Mouse (Mus musculus): ENCODE results near the gene Tex261. TPM values are rescaled to one million over a fixed set of nuclear protein-coding genes. Genes with fewer than 3 reads are reported as not detected.

Tex261 gene
- polyA plus RNA-seq, 1 experiment from 2014 or later: 108 TPM

- peaks cover 5% of the 10 kb centered on the region for H3K4me1 ChIP-seq (ENCODE audit: control insufficient read depth, insufficient read depth, low read length)
- 60% methylated on average over 5 of the region's 5 CpGs for WGBS
- no peak for ATAC-seq (replicated peaks; ENCODE audit: extremely low read depth, insufficient read depth, low FRiP score)
Observed at GRCm38 (mm10) chr6:83768485-83768884, 7.1 kb downstream of the Tex261 start.

GRCm38 (mm10) chr6:83766982-83767381 is 8.6 kb downstream of the Tex261 start:
- Histone ChIP-seq H3K27ac (ENCODE audit: low read length) (peak overlapping the region; percentile 62), H3K4me3 (ENCODE audit: low read length) (no peak overlapping the region), H3K27me3 (ENCODE audit: control insufficient read depth, insufficient read depth, low read length) (peaks cover 4% of the 10 kb centered on the region; the same call in 1 of the 2 replicates), H3K9me3 (replicated peaks; ENCODE audit: control insufficient read depth, low read length) (no peaks in the 10 kb centered on the region), H3K4me1 (ENCODE audit: control insufficient read depth, insufficient read depth, low read length) (peaks cover 7% of the 10 kb centered on the region), H3K4me2 (ENCODE audit: low read depth, low read length) (no peak overlapping the region), H3K36me3 (ENCODE audit: control insufficient read depth, insufficient read depth) (peaks cover 15% of the 10 kb centered on the region), H3K9ac (ENCODE audit: low read length) (no peak overlapping the region)
- 34% methylated on average over 3 of the region's 3 CpGs for WGBS
- peak; percentile 50; the same call in 1 of the 2 replicates for ATAC-seq (replicated peaks; ENCODE audit: extremely low read depth, insufficient read depth, low FRiP score)

More at GRCm38 (mm10) chr6:83768485-83768884, 7.1 kb downstream of the Tex261 start:
- H3K27ac ChIP-seq (ENCODE audit: low read length): no peak overlapping the region
- H3K9ac ChIP-seq (ENCODE audit: low read length): no peak overlapping the region
- no peak overlapping the region for H3K4me2 ChIP-seq (ENCODE audit: low read depth, low read length)
- peaks cover 18% of the 10 kb centered on the region for H3K36me3 ChIP-seq (ENCODE audit: control insufficient read depth, insufficient read depth)
- no peak overlapping the region for H3K4me3 ChIP-seq (ENCODE audit: low read length)
- no peaks in the 10 kb centered on the region for H3K27me3 ChIP-seq (ENCODE audit: control insufficient read depth, insufficient read depth, low read length)
- no peaks in the 10 kb centered on the region for H3K9me3 ChIP-seq (replicated peaks; ENCODE audit: control insufficient read depth, low read length)

- Histone ChIP-seq H3K4me3 (ENCODE audit: low read length) (peak overlapping the region; percentile 36), H3K4me2 (ENCODE audit: low read depth, low read length) (peak overlapping the region; percentile 61), H3K4me1 (ENCODE audit: control insufficient read depth, insufficient read depth, low read length) (peaks cover 7% of the 10 kb centered on the region), H3K9ac (ENCODE audit: low read length) (peak overlapping the region; percentile 8), H3K27me3 (ENCODE audit: control insufficient read depth, insufficient read depth, low read length) (peaks cover 34% of the 10 kb centered on the region), H3K36me3 (ENCODE audit: control insufficient read depth, insufficient read depth) (no peaks in the 10 kb centered on the region), H3K9me3 (replicated peaks; ENCODE audit: control insufficient read depth, low read length) (no peaks in the 10 kb centered on the region), H3K27ac (ENCODE audit: low read length) (no peak overlapping the region)
- 1% methylated on average over 35 of the region's 35 CpGs for WGBS
- peak; percentile 24; the same call in 1 of the 2 replicates for ATAC-seq (replicated peaks; ENCODE audit: extremely low read depth, insufficient read depth, low FRiP score)
Observed at GRCm38 (mm10) chr6:83762880-83763431, 12.7 kb downstream of the Tex261 start.

GRCm38 (mm10) chr6:83762344-83762743 is 13.3 kb downstream of the Tex261 start, which contains the start of gene Ankrd53:
Gene Ankrd53, plus strand, starts transcription at chr6:83762644.
- Histone ChIP-seq H3K4me2 (ENCODE audit: low read depth, low read length) (peak within 1 kb of the TSS; percentile 61), H3K9me3 (replicated peaks; ENCODE audit: control insufficient read depth, low read length) (no peaks in the 10 kb centered on the region), H3K27me3 (ENCODE audit: control insufficient read depth, insufficient read depth, low read length) (peaks cover 40% of the 10 kb centered on the region), H3K4me1 (ENCODE audit: control insufficient read depth, insufficient read depth, low read length) (peaks cover 6% of the 10 kb centered on the region), H3K27ac (ENCODE audit: low read length) (no peak within 1 kb of the TSS), H3K9ac (ENCODE audit: low read length) (peak within 1 kb of the TSS; percentile 8), H3K36me3 (ENCODE audit: control insufficient read depth, insufficient read depth) (no peaks in the 10 kb centered on the region), H3K4me3 (ENCODE audit: low read length) (peak within 1 kb of the TSS; percentile 36)
- 32% methylated on average over 6 of the region's 6 CpGs for WGBS
- no peak for ATAC-seq (replicated peaks; ENCODE audit: extremely low read depth, insufficient read depth, low FRiP score)

GRCm38 (mm10) chr6:83756051-83756450 is 19.6 kb downstream of the Tex261 start:
- 64% methylated on average over 9 of the region's 9 CpGs for WGBS
- H3K9ac ChIP-seq (ENCODE audit: low read length): no peak overlapping the region
- no peak overlapping the region for H3K27ac ChIP-seq (ENCODE audit: low read length)
- H3K36me3 ChIP-seq (ENCODE audit: control insufficient read depth, insufficient read depth): no peaks in the 10 kb centered on the region
- no peaks in the 10 kb centered on the region for H3K9me3 ChIP-seq (replicated peaks; ENCODE audit: control insufficient read depth, low read length)
- no peak overlapping the region for H3K4me3 ChIP-seq (ENCODE audit: low read length)
- peaks cover 53% of the 10 kb centered on the region for H3K27me3 ChIP-seq (ENCODE audit: control insufficient read depth, insufficient read depth, low read length)
- no peak overlapping the region for H3K4me2 ChIP-seq (ENCODE audit: low read depth, low read length)
- no peak for ATAC-seq (replicated peaks; ENCODE audit: extremely low read depth, insufficient read depth, low FRiP score)
- H3K4me1 ChIP-seq (ENCODE audit: control insufficient read depth, insufficient read depth, low read length): no peaks in the 10 kb centered on the region

- H3K27me3 ChIP-seq (ENCODE audit: control insufficient read depth, insufficient read depth, low read length): peaks cover 18% of the 10 kb centered on the region
- no peak overlapping the region for H3K9ac ChIP-seq (ENCODE audit: low read length)
- no peak for ATAC-seq (replicated peaks; ENCODE audit: extremely low read depth, insufficient read depth, low FRiP score)
- no peaks in the 10 kb centered on the region for H3K9me3 ChIP-seq (replicated peaks; ENCODE audit: control insufficient read depth, low read length)
- peak overlapping the region; percentile 29; the same call in 1 of the 2 replicates for H3K4me2 ChIP-seq (ENCODE audit: low read depth, low read length)
- no peaks in the 10 kb centered on the region for H3K4me1 ChIP-seq (ENCODE audit: control insufficient read depth, insufficient read depth, low read length)
- H3K36me3 ChIP-seq (ENCODE audit: control insufficient read depth, insufficient read depth): no peaks in the 10 kb centered on the region
- H3K27ac ChIP-seq (ENCODE audit: low read length): no peak overlapping the region
- no peak overlapping the region for H3K4me3 ChIP-seq (ENCODE audit: low read length)
- WGBS: 6% methylated on average over 11 of the region's 11 CpGs
Observed at GRCm38 (mm10) chr6:83750171-83750684, 25.4 kb downstream of the Tex261 start.

GRCm38 (mm10) chr6:83749286-83749685 is 26.3 kb downstream of the Tex261 start:
- H3K9ac ChIP-seq (ENCODE audit: low read length): no peak overlapping the region
- no peaks in the 10 kb centered on the region for H3K4me1 ChIP-seq (ENCODE audit: control insufficient read depth, insufficient read depth, low read length)
- no peaks in the 10 kb centered on the region for H3K36me3 ChIP-seq (ENCODE audit: control insufficient read depth, insufficient read depth)
- 56% methylated on average over 3 of the region's 3 CpGs for WGBS
- H3K9me3 ChIP-seq (replicated peaks; ENCODE audit: control insufficient read depth, low read length): no peaks in the 10 kb centered on the region
- ATAC-seq (replicated peaks; ENCODE audit: extremely low read depth, insufficient read depth, low FRiP score): no peak
- no peak overlapping the region for H3K4me3 ChIP-seq (ENCODE audit: low read length)
- H3K27me3 ChIP-seq (ENCODE audit: control insufficient read depth, insufficient read depth, low read length): peaks cover 18% of the 10 kb centered on the region
- H3K27ac ChIP-seq (ENCODE audit: low read length): no peak overlapping the region
- no peak overlapping the region for H3K4me2 ChIP-seq (ENCODE audit: low read depth, low read length)

GRCm38 (mm10) chr6:83745466-83745865 is 30.1 kb downstream of the Tex261 start:
- Histone ChIP-seq H3K27me3 (ENCODE audit: control insufficient read depth, insufficient read depth, low read length) (peaks cover 15% of the 10 kb centered on the region), H3K4me1 (ENCODE audit: control insufficient read depth, insufficient read depth, low read length) (no peaks in the 10 kb centered on the region), H3K4me3 (ENCODE audit: low read length) (no peak overlapping the region), H3K27ac (ENCODE audit: low read length) (no peak overlapping the region), H3K9me3 (replicated peaks; ENCODE audit: control insufficient read depth, low read length) (no peaks in the 10 kb centered on the region), H3K9ac (ENCODE audit: low read length) (no peak overlapping the region), H3K36me3 (ENCODE audit: control insufficient read depth, insufficient read depth) (no peaks in the 10 kb centered on the region), H3K4me2 (ENCODE audit: low read depth, low read length) (no peak overlapping the region)
- WGBS: 44% methylated on average over 2 of the region's 2 CpGs
- no peak for ATAC-seq (replicated peaks; ENCODE audit: extremely low read depth, insufficient read depth, low FRiP score)

- H3K4me3 ChIP-seq (ENCODE audit: low read length): no peak overlapping the region
- H3K9ac ChIP-seq (ENCODE audit: low read length): no peak overlapping the region
- no peaks in the 10 kb centered on the region for H3K4me1 ChIP-seq (ENCODE audit: control insufficient read depth, insufficient read depth, low read length)
- H3K36me3 ChIP-seq (ENCODE audit: control insufficient read depth, insufficient read depth): no peaks in the 10 kb centered on the region
- no peak overlapping the region for H3K4me2 ChIP-seq (ENCODE audit: low read depth, low read length)
- H3K27ac ChIP-seq (ENCODE audit: low read length): no peak overlapping the region
- 71% methylated on average over 5 of the region's 5 CpGs for WGBS
- H3K9me3 ChIP-seq (replicated peaks; ENCODE audit: control insufficient read depth, low read length): no peaks in the 10 kb centered on the region; the same call in 1 of the 2 replicates
- no peak for ATAC-seq (replicated peaks; ENCODE audit: extremely low read depth, insufficient read depth, low FRiP score)
- peaks cover 15% of the 10 kb centered on the region for H3K27me3 ChIP-seq (ENCODE audit: control insufficient read depth, insufficient read depth, low read length)
Observed at GRCm38 (mm10) chr6:83744557-83744956, 31.1 kb downstream of the Tex261 start.

Measured in heart, embryonic 16.5 days (tissue).